ENCODE assay signal across 8 mouse cellular contexts in the genomic region with DNA sequence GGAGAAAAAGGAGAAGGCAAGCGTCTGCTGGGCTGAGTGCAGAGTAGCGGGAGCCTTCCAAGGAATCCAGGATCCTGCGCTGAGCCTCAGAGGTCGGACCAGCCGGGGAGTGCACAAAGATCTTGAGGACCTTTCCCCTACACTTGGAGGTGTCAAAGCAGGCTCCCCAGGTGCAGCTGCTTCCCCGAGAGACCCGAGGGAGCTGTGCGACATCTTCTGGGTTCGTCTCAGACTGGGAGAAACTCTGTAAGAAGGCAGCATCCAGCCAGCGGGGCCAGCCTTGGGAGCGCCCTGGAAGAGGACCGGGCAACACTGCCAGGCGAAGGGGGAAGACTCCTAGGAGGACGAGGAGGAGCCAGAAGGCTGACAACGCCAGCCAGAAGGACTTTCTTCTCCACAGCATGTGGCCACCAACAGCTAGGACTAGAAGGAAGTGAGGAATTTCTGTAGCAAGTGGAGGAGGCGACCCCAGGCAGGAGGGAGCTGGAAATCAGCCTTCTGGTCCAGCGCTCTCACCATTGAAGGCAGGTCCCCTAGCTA. TPM values are rescaled to one million over a fixed set of nuclear protein-coding genes. Genes with fewer than 3 reads are reported as not detected.
DNase-seq lines count a peak whose midpoint lies in the region; ATAC-seq and TF ChIP-seq lines count a peak whose summit lies in the region.

No protein-coding gene starts in this region.

- H3K4me3 ChIP-seq in cerebellum, adult 2 months (replicated peaks; ENCODE audit: insufficient read depth, low read depth, low read length): peak overlapping the region; percentile 66
- H3K4me3 ChIP-seq in thymus, adult 2 months (ENCODE audit: control insufficient read depth, insufficient read depth, low read length): peak overlapping the region; percentile 39
- H3K4me3 ChIP-seq in intestine, embryonic 16.5 days (ENCODE audit: low read length): peak overlapping the region; percentile 57
- peak overlapping the region; percentile 46 for H3K4me3 ChIP-seq in neural tube, embryonic 12.5 days

- no peak overlapping the region for H3K27ac ChIP-seq in cerebellum, adult 2 months (ENCODE audit: insufficient read depth, low read length)
- H3K27ac ChIP-seq in thymus, adult 2 months (ENCODE audit: control insufficient read depth, insufficient read depth, low read length): no peak overlapping the region
- H3K27ac ChIP-seq in intestine, embryonic 16.5 days (ENCODE audit: low read length): no peak overlapping the region
- H3K27ac ChIP-seq in neural tube, embryonic 12.5 days: no peak overlapping the region

- H3K4me1 ChIP-seq in cerebellum, adult 2 months (ENCODE audit: control insufficient read depth, insufficient read depth, low read length): peaks cover 5% of the 10 kb centered on the region; the same call in 1 of the 2 replicates
- H3K4me1 ChIP-seq in thymus, adult 2 months (replicated peaks; ENCODE audit: control insufficient read depth, insufficient read depth, low read length): peaks cover 19% of the 10 kb centered on the region
- H3K4me1 ChIP-seq in intestine, embryonic 16.5 days (ENCODE audit: control insufficient read depth, insufficient read depth, low read length): peaks cover 19% of the 10 kb centered on the region
- H3K4me1 ChIP-seq in neural tube, embryonic 12.5 days: peaks cover 17% of the 10 kb centered on the region

- TF ChIP-seq CTCF in cerebellum, adult 2 months (IDR thresholded peaks at IDR 0.05; ENCODE audit: borderline replicate concordance, insufficient read depth, low read depth, low read length): no peak
- TF ChIP-seq CTCF in thymus, adult 2 months (IDR thresholded peaks at IDR 0.05; ENCODE audit: borderline replicate concordance, control insufficient read depth, extremely low read depth, insufficient read depth, low read length, poor library complexity): no peak

- 0% methylated on average over 17 of the region's 17 CpGs for WGBS in cerebellum, adult 2 months
- 5% methylated on average over 17 of the region's 17 CpGs for WGBS in thymus, adult 2 months
- under 1% methylated on average over 17 of the region's 17 CpGs for WGBS in intestine, embryonic 16.5 days
- 1% methylated on average over 17 of the region's 17 CpGs for WGBS in neural tube, embryonic 12.5 days

- no peaks in the 10 kb centered on the region for H3K9me3 ChIP-seq in intestine, embryonic 16.5 days (ENCODE audit: control insufficient read depth, low read length)
- H3K9me3 ChIP-seq in neural tube, embryonic 12.5 days: no peaks in the 10 kb centered on the region

- DNase-seq in cerebellum, adult 2 months: peak; percentile 33 to 54
- DNase-seq in cerebellum, adult 9-11 months: no peak
- DNase-seq in thymus, adult 2 months: no peak
- DNase-seq in thymus, postnatal 25 days: no peak
- no peak for DNase-seq in urinary bladder, postnatal 14 days (ENCODE audit: low spot score)
- no peak for DNase-seq in kidney, adult 18-20 months

- H3K4me2 ChIP-seq in intestine, embryonic 16.5 days (ENCODE audit: low read depth, low read length): peak overlapping the region; percentile 85
- peak overlapping the region; percentile 94 for H3K4me2 ChIP-seq in neural tube, embryonic 12.5 days (replicated peaks)

- TF ChIP-seq POLR2A in cerebellum, adult 2 months (IDR thresholded peaks at IDR 0.05; ENCODE audit: borderline replicate concordance, insufficient read depth, low read length): no peak
- TF ChIP-seq POLR2A in thymus, adult 2 months (IDR thresholded peaks at IDR 0.05; ENCODE audit: control insufficient read depth, extremely low read depth, insufficient read depth, low read length, poor library complexity): no peak

- no peaks in the 10 kb centered on the region for H3K27me3 ChIP-seq in cerebellum, adult 2 months (ENCODE audit: control insufficient read depth, insufficient read depth, low read length)
- H3K27me3 ChIP-seq in thymus, adult 2 months (ENCODE audit: control insufficient read depth, insufficient read depth, low read length): peaks cover 19% of the 10 kb centered on the region; the same call in 1 of the 2 replicates
- peaks cover 25% of the 10 kb centered on the region for H3K27me3 ChIP-seq in intestine, embryonic 16.5 days (replicated peaks; ENCODE audit: control insufficient read depth, insufficient read depth, low read length)
- H3K27me3 ChIP-seq in neural tube, embryonic 12.5 days (replicated peaks): peaks cover 40% of the 10 kb centered on the region

- peak overlapping the region; percentile 43; the same call in 1 of the 2 replicates for H3K9ac ChIP-seq in intestine, embryonic 16.5 days (ENCODE audit: low read depth, low read length)
- H3K9ac ChIP-seq in neural tube, embryonic 12.5 days: 0 out of 2 replicates have a peak overlapping the region, but pooled peaks have one; percentile 17

- ATAC-seq in intestine, embryonic 16.5 days: no peak
- no peak for ATAC-seq in neural tube, embryonic 12.5 days (ENCODE audit: low FRiP score, low read depth)

- H3K36me3 ChIP-seq in thymus, adult 2 months (ENCODE audit: control insufficient read depth, insufficient read depth, low read length): no peaks in the 10 kb centered on the region
- H3K36me3 ChIP-seq in intestine, embryonic 16.5 days (ENCODE audit: control insufficient read depth, insufficient read depth, low read length): no peaks in the 10 kb centered on the region
- H3K36me3 ChIP-seq in neural tube, embryonic 12.5 days: no peaks in the 10 kb centered on the region

RNA-seq across cellular contexts. Expression of a gene that starts 12.3 kb away (rescaled TPM):
- 10.3 and 13.0 TPM in 2 replicates for polyA plus RNA-seq in cerebellum, adult 2 months (2012; rRNA removed)
- 8.9 and 10.3 TPM in 2 replicates for polyA plus RNA-seq in thymus, adult 2 months (2012; rRNA removed)
- polyA plus RNA-seq in intestine, embryonic 16.5 days (2015; fragmentation: Nextera tagmentation; extraction: Ambion mirVana): 1.6 and 1.7 TPM in 2 replicates
- polyA plus RNA-seq in neural tube, embryonic 12.5 days (2016; fragmentation: Nextera tagmentation; extraction: Ambion mirVana): 0.40 and 0.53 TPM in 2 replicates

RNA-seq across cellular contexts. Expression of a gene that starts 24.7 kb away (rescaled TPM):
- polyA plus RNA-seq in cerebellum, adult 2 months (2012; rRNA removed): 7.1 and 8.9 TPM in 2 replicates
- polyA plus RNA-seq in thymus, adult 2 months (2012; rRNA removed): 12.2 and 12.3 TPM in 2 replicates
- polyA plus RNA-seq in intestine, embryonic 16.5 days (2015; fragmentation: Nextera tagmentation; extraction: Ambion mirVana): 61.6 and 69.2 TPM in 2 replicates
- polyA plus RNA-seq in neural tube, embryonic 12.5 days (2016; fragmentation: Nextera tagmentation; extraction: Ambion mirVana): 8.1 and 8.5 TPM in 2 replicates

RNA-seq across cellular contexts. Expression of a gene that starts 28.4 kb away (rescaled TPM):
- polyA plus RNA-seq in cerebellum, adult 2 months (2012; rRNA removed): 0.13 and 0.20 TPM in 2 replicates
- 1.1 and 2.0 TPM in 2 replicates for polyA plus RNA-seq in thymus, adult 2 months (2012; rRNA removed)
- 7.4 and 10.6 TPM in 2 replicates for polyA plus RNA-seq in intestine, embryonic 16.5 days (2015; fragmentation: Nextera tagmentation; extraction: Ambion mirVana)
- not detected in 2 replicates for polyA plus RNA-seq in neural tube, embryonic 12.5 days (2016; fragmentation: Nextera tagmentation; extraction: Ambion mirVana)

RNA-seq across cellular contexts. Expression of a gene that starts 56.5 kb away (rescaled TPM):
- polyA plus RNA-seq in cerebellum, adult 2 months (2012; rRNA removed): 0.07 and 0.24 TPM in 2 replicates
- 0.43 and 5.9 TPM in 2 replicates for polyA plus RNA-seq in thymus, adult 2 months (2012; rRNA removed)
- 1.3 and 1.9 TPM in 2 replicates for polyA plus RNA-seq in intestine, embryonic 16.5 days (2015; fragmentation: Nextera tagmentation; extraction: Ambion mirVana)
- polyA plus RNA-seq in neural tube, embryonic 12.5 days (2016; fragmentation: Nextera tagmentation; extraction: Ambion mirVana): 2.1 and 2.9 TPM in 2 replicates

Comparison
In these comparisons a context has a peak if more than half of its experiments do, and no peak if none do; other contexts are left out.
1. DNase-seq: peak in cerebellum, adult 2 months (2 of 2); none in cerebellum, adult 9-11 months (single experiment), thymus, adult 2 months (single experiment), thymus, postnatal 25 days (single experiment), urinary bladder, postnatal 14 days (single experiment) and kidney, adult 18-20 months (single experiment).
2. Peak in every context shown above with its lines, with median percentiles within 50 percentile points of each other: H3K4me3 ChIP-seq.